Mouse (Mus musculus): Measurements from ENCODE around the gene Rtl9.

Gene Rtl9

DNA sequence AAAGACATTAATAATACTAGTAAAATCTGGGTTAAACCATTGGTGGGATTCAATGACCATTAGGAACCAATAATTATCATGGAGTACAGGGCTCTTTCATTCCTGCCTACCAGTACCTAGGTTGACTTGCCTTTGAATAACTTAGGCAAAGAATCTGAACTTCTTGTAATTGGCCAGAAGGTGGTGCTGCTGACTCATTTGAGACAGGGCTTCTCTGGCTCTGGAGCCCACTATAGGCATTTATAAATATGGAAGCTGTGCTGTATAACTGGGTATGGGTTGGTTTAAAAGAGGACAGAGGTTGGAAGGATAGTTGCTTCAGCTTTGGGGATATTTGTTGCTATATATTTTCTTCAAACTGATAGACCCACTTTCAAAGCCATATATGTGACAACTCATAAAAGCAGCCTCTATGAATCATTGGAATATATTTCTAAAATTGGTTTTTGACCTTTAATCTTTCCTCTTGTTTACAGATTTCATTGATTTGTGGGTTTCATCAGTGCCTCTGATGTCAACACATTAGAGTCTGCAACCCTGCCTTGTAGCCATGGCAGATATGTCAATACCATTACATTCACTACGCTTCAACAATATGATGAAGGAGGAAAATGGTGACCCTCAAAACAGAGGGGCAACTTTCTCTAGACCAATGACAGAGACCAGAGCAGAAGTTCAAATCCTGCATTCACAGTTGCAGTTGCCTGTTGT, at the start of gene Rtl9:
Gene Rtl9, plus strand, starts transcription at position 551 of the 711 bp plus-strand sequence.
- peak; percentile 73 for ATAC-seq (ENCODE audit: low TSS enrichment)

- no peak; the same call in 1 of the 2 replicates for ATAC-seq (ENCODE audit: low TSS enrichment)
Measured at GRCm38 (mm10) chrX:143051478-143051877, 47.9 kb upstream of the Rtl9 start.

DNA sequence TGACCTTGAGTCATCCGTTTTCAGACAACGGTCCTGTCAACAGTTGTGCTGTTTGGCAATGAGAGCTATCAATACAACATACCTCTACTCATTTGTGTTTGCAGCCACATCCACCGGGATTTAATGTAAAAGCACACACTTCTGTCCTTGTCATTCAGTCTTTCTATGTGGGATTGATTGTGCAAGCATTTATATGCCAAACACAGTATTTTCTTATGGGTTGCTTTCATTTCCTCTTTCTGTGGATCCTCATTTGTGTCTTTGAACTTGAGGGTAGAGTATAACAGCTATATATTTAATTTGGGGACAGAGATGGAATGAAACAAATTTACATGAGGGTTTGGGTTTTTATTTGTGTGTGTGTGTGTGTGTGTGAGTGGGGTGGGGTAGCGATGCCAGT, 47.5 kb upstream of the Rtl9 start:
- no peak for ATAC-seq (ENCODE audit: low TSS enrichment)

DNA sequence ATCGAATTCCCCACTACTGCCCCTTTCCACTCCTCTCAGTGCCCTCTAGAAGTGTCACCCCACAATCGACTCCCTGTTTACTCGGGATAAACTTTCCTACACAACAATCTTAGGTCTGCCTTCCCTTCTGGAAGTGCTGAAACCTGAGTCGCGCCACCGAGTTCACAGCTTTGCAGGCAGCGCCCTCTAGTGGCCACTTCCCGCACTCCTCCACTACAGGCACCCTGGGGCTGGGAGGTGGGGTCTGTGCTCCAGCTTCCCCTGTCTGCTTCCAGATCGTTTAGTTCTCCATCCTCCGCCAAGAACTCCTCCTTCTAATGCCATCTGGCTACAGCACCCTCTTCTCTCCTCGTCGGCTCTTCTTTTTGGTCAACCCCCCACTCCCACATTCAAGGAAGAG, 40.6 kb upstream of the Rtl9 start:
- peak; percentile 82 for ATAC-seq (ENCODE audit: low TSS enrichment)

GRCm38 (mm10) chrX:143062641-143063355, 36.6 kb upstream of the Rtl9 start:
- no peak for ATAC-seq (ENCODE audit: low TSS enrichment)

DNA sequence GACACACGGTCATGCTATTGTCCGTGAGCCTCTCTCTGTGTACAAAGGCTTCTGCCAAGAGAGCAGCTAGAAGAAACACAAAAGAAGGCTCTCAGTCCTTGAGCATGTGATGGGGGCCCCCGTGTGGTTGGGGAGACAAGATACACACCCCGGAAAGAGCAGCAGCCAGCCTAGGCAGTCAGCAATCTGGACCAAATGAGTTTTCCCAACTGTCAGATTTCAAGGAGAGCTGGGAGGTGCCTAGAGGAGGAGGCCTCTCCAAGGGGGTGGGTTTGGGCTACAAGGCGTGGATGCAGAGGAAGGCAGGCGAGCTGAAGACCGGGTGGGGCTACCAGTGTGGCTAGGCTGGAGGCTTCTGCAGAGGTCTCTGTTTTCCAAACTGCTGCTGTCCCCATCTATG, 35.6 kb upstream of the Rtl9 start:
- ATAC-seq (ENCODE audit: low TSS enrichment), result peak; percentile 72

DNA sequence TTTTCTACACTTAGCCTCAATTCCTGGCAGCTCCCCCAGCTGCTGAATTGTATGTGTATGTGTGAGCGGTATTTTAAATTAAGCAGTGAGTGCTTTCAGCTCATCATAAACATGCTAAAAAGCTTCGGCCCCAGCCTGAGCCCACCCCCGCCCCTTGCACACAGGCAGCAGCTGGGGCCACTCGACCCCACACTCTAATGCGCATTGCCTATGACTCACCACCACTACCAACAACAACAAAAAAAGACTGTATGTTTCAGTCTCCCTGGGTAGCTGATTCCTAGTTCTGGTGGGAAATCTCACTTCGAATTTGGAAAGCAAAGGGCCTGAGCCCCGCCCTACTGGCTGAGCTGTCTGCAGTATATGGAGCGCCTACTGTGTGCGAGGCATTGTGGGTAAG, 35.1 kb upstream of the Rtl9 start:
- ATAC-seq (ENCODE audit: low TSS enrichment), result peak; percentile 6; the same call in 1 of the 2 replicates

GRCm38 (mm10) chrX:143066320-143067114, 32.9 kb upstream of the Rtl9 start:
- peak; percentile 39; the same call in 1 of the 2 replicates for ATAC-seq (ENCODE audit: low TSS enrichment)

DNA sequence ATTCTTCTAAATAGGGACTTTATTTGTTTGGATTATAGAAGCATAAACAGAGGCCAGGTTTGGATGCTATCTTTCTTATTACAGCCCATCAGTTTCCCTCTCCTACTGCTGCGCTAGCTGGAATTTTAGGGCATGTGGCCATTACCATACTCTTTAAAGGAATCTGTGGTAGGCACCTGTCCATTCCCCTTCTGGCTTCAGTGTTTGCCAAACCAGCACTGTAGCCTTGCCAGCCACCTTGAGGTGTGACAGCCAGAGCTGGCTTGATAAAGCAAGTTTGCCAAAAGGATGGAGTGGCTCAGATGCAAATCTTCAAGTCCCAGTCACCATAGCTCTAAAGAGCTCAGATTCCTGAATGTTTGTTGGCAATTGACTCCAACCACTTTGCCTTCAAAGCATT, 32.3 kb upstream of the Rtl9 start:
- ATAC-seq (ENCODE audit: low TSS enrichment), result no peak

- no peak for ATAC-seq (ENCODE audit: low TSS enrichment)
Measured at GRCm38 (mm10) chrX:143067576-143067975, 31.8 kb upstream of the Rtl9 start.

- peak; percentile 76 for ATAC-seq (ENCODE audit: low TSS enrichment)
Measured at GRCm38 (mm10) chrX:143080458-143081336, 18.7 kb upstream of the Rtl9 start.

GRCm38 (mm10) chrX:143082732-143083131, 16.7 kb upstream of the Rtl9 start:
- ATAC-seq (ENCODE audit: low TSS enrichment), result no peak

DNA sequence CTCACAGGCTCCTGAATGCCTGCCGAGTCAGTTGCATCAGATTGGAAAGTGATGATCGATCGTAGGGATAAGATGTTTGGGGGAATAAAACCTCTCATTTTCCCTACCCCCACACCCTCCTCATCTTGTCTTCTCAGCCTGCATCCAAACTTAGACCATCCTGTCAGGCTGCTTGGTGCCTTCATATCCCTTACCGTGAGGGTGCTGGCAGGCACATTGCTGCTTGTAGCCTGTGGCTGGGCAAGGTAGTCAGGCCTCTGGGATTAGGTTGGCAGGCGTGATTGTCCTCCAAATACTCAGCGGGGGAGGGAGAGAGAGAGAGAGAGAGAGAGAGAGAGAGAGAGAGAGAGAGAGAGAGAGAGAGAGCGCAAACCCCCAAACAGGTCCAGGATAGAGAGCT, 11.2 kb upstream of the Rtl9 start:
- ATAC-seq (ENCODE audit: low TSS enrichment), result peak; percentile 80

DNA sequence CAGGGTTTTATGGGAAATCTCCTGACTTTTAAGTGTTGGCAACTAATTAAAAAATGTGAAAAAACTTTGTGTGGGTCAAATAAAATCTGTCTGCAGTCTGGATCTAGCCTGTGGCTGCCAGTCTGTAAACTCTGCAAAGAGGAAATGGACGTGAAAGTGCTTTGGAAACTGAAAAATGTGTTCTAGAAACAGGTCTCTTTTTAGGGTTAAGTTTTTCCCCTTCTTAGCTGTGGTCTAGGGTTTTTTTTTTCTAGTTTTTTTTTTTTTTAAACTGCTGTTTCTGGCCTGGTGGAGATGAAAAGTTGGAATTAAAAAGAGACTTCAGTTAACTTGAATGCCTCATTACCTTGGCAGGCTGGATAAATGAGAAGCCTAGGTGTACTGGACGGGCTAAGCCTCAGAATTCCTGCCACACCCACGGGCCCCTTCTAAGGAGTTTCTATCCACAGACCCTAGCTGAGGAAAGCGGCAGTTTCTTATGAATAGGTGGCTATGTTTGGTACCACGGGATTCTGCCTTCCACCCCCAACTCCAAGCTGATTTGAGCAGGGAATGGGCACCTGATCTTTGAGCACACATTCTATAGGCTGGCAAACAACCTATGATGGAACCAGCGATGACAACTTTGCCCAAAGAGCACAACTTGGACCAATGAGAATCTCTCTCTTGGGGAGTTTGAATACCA, 8.3 kb upstream of the Rtl9 start:
- no peak for ATAC-seq (ENCODE audit: low TSS enrichment)

DNA sequence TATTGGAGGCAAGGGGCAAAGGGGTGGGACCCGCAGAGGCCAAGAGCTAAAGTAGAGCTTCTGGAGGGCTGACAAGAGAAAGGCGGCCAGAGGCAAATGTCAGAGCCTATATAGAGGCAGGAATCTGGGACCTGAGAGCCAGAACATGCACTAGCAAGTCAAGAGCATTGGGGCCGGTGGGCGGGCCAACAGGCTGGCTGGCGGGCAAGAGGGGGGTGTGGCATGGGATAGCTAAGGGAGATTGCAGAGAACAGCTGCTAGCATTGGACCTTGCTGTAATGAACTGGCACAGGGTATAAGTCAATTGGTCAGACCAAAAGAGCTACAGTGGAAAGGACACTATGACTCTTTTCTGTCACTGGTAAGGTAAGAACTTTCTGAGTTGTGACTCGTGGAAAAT, 1.8 kb upstream of the Rtl9 start:
- no peak for ATAC-seq (ENCODE audit: low TSS enrichment)

- no peak for ATAC-seq (ENCODE audit: low TSS enrichment)
Measured at GRCm38 (mm10) chrX:143103146-143103545, 3.8 kb downstream of the Rtl9 start.

DNA sequence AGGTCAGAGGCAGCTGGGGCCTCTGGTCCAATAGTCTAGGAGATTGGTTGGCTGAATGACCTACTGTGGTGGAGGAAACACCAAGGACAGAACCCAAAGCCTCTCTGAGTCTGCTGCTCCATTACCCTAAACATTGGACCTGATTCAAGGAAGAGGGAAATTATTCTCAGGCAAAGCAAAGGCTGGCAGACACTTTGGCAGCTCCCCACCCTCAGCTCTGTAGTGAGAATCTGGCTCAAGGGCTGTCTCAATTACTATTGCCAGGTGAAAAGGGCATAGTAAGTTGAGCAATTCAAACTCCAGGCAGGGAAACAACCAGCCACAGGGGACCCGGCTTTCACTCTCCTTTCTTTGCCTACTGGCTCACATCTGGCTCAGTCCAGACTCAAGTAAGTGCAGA, 6.5 kb downstream of the Rtl9 start:
- no peak for ATAC-seq (ENCODE audit: low TSS enrichment)

- ATAC-seq (ENCODE audit: low TSS enrichment), result no peak
Measured at GRCm38 (mm10) chrX:143112546-143112945, 13.2 kb downstream of the Rtl9 start.
